Mouse (Mus musculus) ES-E14 (cell line): ENCODE data around the gene Lurap1l. TPM values are rescaled to one million over a fixed set of nuclear protein-coding genes. Genes with fewer than 3 reads are reported as not detected.

Experiments
- DNase-seq: peaks from one replicate; pipeline ENCODE4 v3.0.0-alpha.2; 2013; ENCODE audit warnings: low read depth, low spot score
- H3K27ac ChIP-seq: 2 replicates; pipeline ENCODE4 v1.5.1; 2012; ENCODE audit warnings: low read depth, mild to moderate bottlenecking, low read length, moderate library complexity, mixed read lengths; ENCODE audit not compliant: poor library complexity, insufficient read depth, severe bottlenecking
- H3K36me3 ChIP-seq: 2 replicates; pipeline ENCODE4 v1.6.1; 2012; ENCODE audit warnings: mild to moderate bottlenecking, low read length, moderate library complexity, mixed read lengths; ENCODE audit not compliant: control insufficient read depth, poor library complexity, insufficient read depth, severe bottlenecking
- H3K4me1 ChIP-seq, 2 experiments: fragments of 150-350 bp in 1 of 2; sonication (generic) in 1 of 2; 2 replicates each; pipeline ENCODE4 v1.6.1; 2012; ENCODE audit warnings: low read length in 2 of 2, mild to moderate bottlenecking in 1 of 2, mixed read lengths in 1 of 2; ENCODE audit not compliant: control insufficient read depth in 2 of 2, insufficient read depth in 2 of 2, poor library complexity in 1 of 2
- H3K4me3 ChIP-seq, 2 experiments: fragments of 150-350 bp in 1 of 2; sonication (generic) in 1 of 2; 2 replicates each; pipeline ENCODE4 v1.5.1; 2012; ENCODE audit warnings: low read length in 2 of 2, low read depth in 1 of 2, mild to moderate bottlenecking in 1 of 2, mixed read lengths in 1 of 2; ENCODE audit not compliant: insufficient read depth in 1 of 2, poor library complexity in 1 of 2, severe bottlenecking in 1 of 2
- H3K9ac ChIP-seq: 2 replicates; pipeline ENCODE4 v1.6.1; 2012; ENCODE audit warnings: low read depth, mild to moderate bottlenecking, low read length, mixed read lengths; ENCODE audit not compliant: poor library complexity, insufficient read depth, severe bottlenecking
- H3K9me3 ChIP-seq: fragments of 150-350 bp; sonication (generic); 2 replicates; pipeline ENCODE4 v1.6.1; 2012; ENCODE audit warnings: low read depth, mild to moderate bottlenecking, low read length; ENCODE audit not compliant: control insufficient read depth, insufficient read depth
- CHD2 ChIP-seq: IDR thresholded peaks from 2 replicates; pipeline ENCODE4 v1.6.1; 2014; ENCODE audit warnings: mild to moderate bottlenecking, low read depth, low read length, inconsistent platforms
- HCFC1 ChIP-seq: IDR thresholded peaks from 2 replicates; pipeline ENCODE4 v1.6.1; 2012; ENCODE audit warnings: low read length, inconsistent platforms, borderline replicate concordance; ENCODE audit not compliant: insufficient read depth
- MAFK ChIP-seq: IDR thresholded peaks from 2 replicates; pipeline ENCODE4 v1.6.1; 2014; ENCODE audit warnings: mild to moderate bottlenecking, low read depth, low read length, inconsistent platforms; ENCODE audit not compliant: insufficient read depth
- ZC3H11A ChIP-seq: IDR thresholded peaks from 2 replicates; pipeline ENCODE4 v1.6.1; 2012; ENCODE audit warnings: low read depth, mild to moderate bottlenecking, inconsistent platforms, low read length, borderline replicate concordance
- ZNF384 ChIP-seq: IDR thresholded peaks from 2 replicates; pipeline ENCODE4 v1.6.1; 2012; ENCODE audit warnings: low read depth, low read length, inconsistent platforms
- in situ Hi-C, 2 experiments: fragments of 600-800 bp; cut with MboI; formaldehyde crosslinking; loops; one replicate each; pipeline ENCODE4 v1.15.1; 2025; ENCODE audit warnings: low sequenced_read_pairs in 2 of 2, inconsistent platforms in 1 of 2; ENCODE audit not compliant: unreplicated experiment in 2 of 2
- total RNA-seq: library from RNA; depleted of rRNA; stranded (reverse); fragments of 300-350 nt; gene quantifications from 2 replicates; pipeline ENCODE4 v1.2.3, GENCODE M21; 2012; rRNA removed

The Lurap1l gene
- 1.1 and 2.5 TPM in 2 replicates for total RNA-seq

DNA sequence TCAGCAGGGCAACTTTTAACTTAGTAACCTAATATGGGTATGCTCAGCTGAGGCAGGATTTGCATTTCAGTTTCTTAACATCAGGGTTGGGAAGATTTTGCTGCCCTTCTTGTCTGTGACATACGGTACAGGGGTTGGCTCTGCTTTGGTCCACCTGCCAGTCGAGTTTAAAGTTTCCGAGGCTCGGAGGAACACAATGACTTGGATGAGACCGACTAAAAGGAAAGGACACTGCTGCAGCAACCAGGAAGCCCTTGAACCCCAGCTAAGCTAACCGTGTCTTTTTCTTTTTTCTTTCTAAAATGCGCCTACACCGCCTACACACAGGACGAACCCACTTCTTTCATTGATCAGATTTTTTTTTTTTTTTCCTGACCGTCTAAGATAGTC is at the start of gene Lurap1l:
TSS of gene Lurap1l (plus strand) at position 166 of the 390 bp plus-strand sequence.
- Histone ChIP-seq H3K4me1 (0 out of 4 replicates have a peak, but pooled peaks cover 0 to 2% of the 10 kb centered on the region in 2 experiments), H3K36me3 (no peaks in the 10 kb centered on the region), H3K9me3 (no peaks in the 10 kb centered on the region), H3K4me3 (peak within 1 kb of the TSS; percentile 81 to 85), H3K27ac (no peak within 1 kb of the TSS), H3K9ac (peak within 1 kb of the TSS; percentile 71)
- in situ Hi-C loops, result no loop called here
- peak; percentile 44 for DNase-seq
- TF ChIP-seq ZNF384, result no peak
- no peak for TF ChIP-seq HCFC1

- DNase-seq, result no peak
- H3K9ac ChIP-seq, result no peak overlapping the region
- TF ChIP-seq CHD2 (no peak), MAFK (no peak), HCFC1 (no peak), ZNF384 (no peak), ZC3H11A (no peak)
- H3K36me3 ChIP-seq, result no peaks in the 10 kb centered on the region
- no peaks in the 10 kb centered on the region for H3K4me1 ChIP-seq
- H3K27ac ChIP-seq, result no peak overlapping the region
- no peak overlapping the region for H3K4me3 ChIP-seq
- H3K9me3 ChIP-seq, result no peaks in the 10 kb centered on the region
- in situ Hi-C loops, result loop anchor here in 1 of 2 experiments (25.0 kb wide), 1 partner anchor 399 kb away; no protein-coding TSS in a partner anchor
Observed at GRCm38 (mm10) chr4:80862962-80863361, 47.5 kb upstream of the Lurap1l start.

GRCm38 (mm10) chr4:80863906-80864305 is 46.5 kb upstream of the Lurap1l start:
- Histone ChIP-seq H3K9me3 (no peaks in the 10 kb centered on the region), H3K4me3 (no peak overlapping the region), H3K27ac (no peak overlapping the region), H3K9ac (no peak overlapping the region), H3K4me1 (no peaks in the 10 kb centered on the region), H3K36me3 (no peaks in the 10 kb centered on the region)
- in situ Hi-C loops, result loop anchor here in 1 of 2 experiments (25.0 kb wide), 1 partner anchor 398 kb away; no protein-coding TSS in a partner anchor
- DNase-seq, result no peak
- no peak for TF ChIP-seq ZNF384
- no peak for TF ChIP-seq HCFC1
- no peak for TF ChIP-seq MAFK
- TF ChIP-seq CHD2, result no peak
- TF ChIP-seq ZC3H11A, result no peak

DNA sequence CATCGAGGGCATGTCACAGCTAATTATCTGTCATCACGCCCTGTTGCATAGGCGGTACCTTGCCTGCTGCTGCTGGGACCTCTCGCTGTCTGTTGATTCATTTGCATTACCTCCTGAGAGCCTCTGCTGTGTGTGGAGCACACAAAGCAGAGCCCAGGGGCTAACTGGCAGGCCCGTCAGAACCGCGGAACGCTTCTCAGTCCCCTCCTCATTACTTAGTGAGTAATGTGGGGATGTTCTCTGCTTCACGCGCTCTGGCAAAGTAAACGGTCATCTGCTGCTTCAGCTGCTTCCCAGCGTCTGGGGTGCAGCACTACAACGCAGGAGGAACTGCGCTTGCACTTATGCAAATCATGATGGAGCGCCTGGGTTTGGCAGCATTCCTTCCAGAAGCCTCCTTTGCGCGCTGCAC is 45.9 kb upstream of the Lurap1l start:
- H3K27ac ChIP-seq, result no peak overlapping the region
- peak overlapping the region; percentile 49 to 52; a peak in 3 of 4 replicates for H3K4me3 ChIP-seq
- no peaks in the 10 kb centered on the region for H3K9me3 ChIP-seq
- H3K36me3 ChIP-seq, result no peaks in the 10 kb centered on the region
- in situ Hi-C loops, result loop anchor here in 1 of 2 experiments (25.0 kb wide), 1 partner anchor 398 kb away; no protein-coding TSS in a partner anchor
- no peak for TF ChIP-seq ZNF384
- TF ChIP-seq MAFK, result no peak
- no peak for TF ChIP-seq ZC3H11A
- no peak for TF ChIP-seq HCFC1
- no peak for TF ChIP-seq CHD2
- no peaks in the 10 kb centered on the region for H3K4me1 ChIP-seq
- no peak overlapping the region for H3K9ac ChIP-seq
- peak; percentile 19 for DNase-seq

DNA sequence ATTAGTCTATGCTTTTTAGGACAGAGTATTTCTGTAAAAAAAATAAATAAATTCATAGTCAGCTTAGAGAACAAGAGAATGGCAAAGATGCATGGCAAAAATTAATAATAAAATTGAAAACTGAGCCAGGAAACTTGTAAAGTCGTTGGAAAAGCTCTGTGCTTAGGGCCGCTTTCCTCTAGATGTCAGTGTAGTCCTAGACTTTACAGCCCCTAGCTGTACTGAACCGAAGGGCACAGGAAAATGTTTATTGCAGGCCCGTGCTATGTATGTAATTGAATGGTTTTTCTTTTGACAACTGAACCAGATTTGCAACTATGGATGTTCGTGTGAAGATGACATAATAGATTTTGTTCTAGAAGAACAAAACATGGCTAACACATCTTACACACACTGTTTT is 44.4 kb upstream of the Lurap1l start:
- H3K4me1 ChIP-seq, result no peaks in the 10 kb centered on the region
- no peaks in the 10 kb centered on the region for H3K36me3 ChIP-seq
- peak; percentile 55; the same call in 1 of the 2 replicates for TF ChIP-seq ZC3H11A
- TF ChIP-seq HCFC1, result no peak
- TF ChIP-seq MAFK, result no peak
- in situ Hi-C loops, result loop anchor here in 1 of 2 experiments (25.0 kb wide), 1 partner anchor 396 kb away; no protein-coding TSS in a partner anchor
- no peak overlapping the region for H3K27ac ChIP-seq
- H3K9me3 ChIP-seq, result no peaks in the 10 kb centered on the region
- H3K4me3 ChIP-seq, result no peak overlapping the region
- H3K9ac ChIP-seq, result no peak overlapping the region
- no peak for DNase-seq
